Mouse (Mus musculus): ENCODE measurements at regions not wholly inside any gene's neighbourhood (a gene's known extent, or its start where the extent isn't known, plus 50 kb on each side); places are given as distances from the start of the nearest gene placed in this dataset.

DNA sequence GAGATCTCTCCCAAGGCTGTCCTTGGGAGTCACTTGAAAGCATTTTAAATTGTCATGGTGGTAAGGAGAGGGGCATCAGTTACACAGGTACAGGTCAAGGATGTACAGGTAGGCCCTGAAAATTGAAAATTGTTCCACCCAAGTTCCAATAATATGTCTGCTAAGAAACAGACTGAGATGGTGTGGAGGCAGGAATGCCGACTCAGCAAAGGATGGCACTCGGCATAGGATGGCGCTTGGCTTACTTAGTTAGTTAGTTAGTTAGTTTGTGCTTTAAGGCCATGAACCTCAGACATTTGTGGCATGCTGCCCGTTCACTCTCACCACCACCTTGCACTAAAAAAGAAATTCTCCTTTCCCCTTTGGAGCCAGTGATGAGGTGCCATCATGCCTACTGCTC, 78.9 kb downstream of the Zfp706 start:
- Histone ChIP-seq H3K9me3 (ENCODE audit: control insufficient read depth, low read length) (no peaks in the 10 kb centered on the region), H3K36me3 (ENCODE audit: control insufficient read depth, insufficient read depth, low read length) (no peaks in the 10 kb centered on the region), H3K4me3 (replicated peaks; ENCODE audit: low read length) (no peak overlapping the region), H3K27me3 (ENCODE audit: control insufficient read depth, insufficient read depth, low read length) (no peaks in the 10 kb centered on the region), H3K4me2 (replicated peaks; ENCODE audit: low read depth, low read length, severe bottlenecking) (no peak overlapping the region), H3K27ac (replicated peaks; ENCODE audit: low read depth, low read length) (no peak overlapping the region), H3K9ac (ENCODE audit: low read depth, low read length, severe bottlenecking) (no peak overlapping the region), H3K4me1 (ENCODE audit: control insufficient read depth, insufficient read depth, low read length) (no peaks in the 10 kb centered on the region)
- 94% methylated on average over 4 of the region's 4 CpGs for WGBS
- no peak for DNase-seq (ENCODE audit: low spot score)
- TF ChIP-seq POLR2A (IDR thresholded peaks at IDR 0.05; ENCODE audit: borderline replicate concordance, extremely low read depth, insufficient read depth, insufficient read length) = no peak
- ATAC-seq (ENCODE audit: low FRiP score, low read depth) = no peak

DNA sequence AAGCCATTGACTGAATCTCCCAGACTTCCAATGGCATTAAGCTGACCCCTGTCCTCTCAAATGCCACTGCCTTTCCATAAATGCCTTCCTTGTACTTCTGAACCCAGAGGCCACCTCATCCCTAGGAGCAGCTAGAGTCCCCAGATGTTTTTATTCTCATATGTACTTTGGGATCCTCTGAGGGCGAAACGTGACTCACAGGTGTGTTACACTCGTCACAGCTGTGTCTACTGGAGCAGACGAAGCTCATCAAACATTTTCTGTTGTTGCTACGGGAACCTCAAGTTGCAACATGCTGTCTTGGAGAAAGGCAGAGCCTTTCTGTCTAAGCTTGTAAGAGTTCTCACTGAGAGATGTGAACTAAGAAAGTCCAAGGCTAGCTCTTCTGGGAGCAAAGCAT, 80.1 kb downstream of the Zfp706 start:
- no peaks in the 10 kb centered on the region for H3K9me3 ChIP-seq (ENCODE audit: control insufficient read depth, low read length)
- H3K9ac ChIP-seq (ENCODE audit: low read depth, low read length, severe bottlenecking) = no peak overlapping the region
- H3K27ac ChIP-seq (replicated peaks; ENCODE audit: low read depth, low read length) = no peak overlapping the region
- no peak for TF ChIP-seq POLR2A (IDR thresholded peaks at IDR 0.05; ENCODE audit: borderline replicate concordance, extremely low read depth, insufficient read depth, insufficient read length)
- H3K4me1 ChIP-seq (ENCODE audit: control insufficient read depth, insufficient read depth, low read length) = no peaks in the 10 kb centered on the region
- WGBS = 62% methylated on average over 5 of the region's 5 CpGs
- H3K4me3 ChIP-seq (replicated peaks; ENCODE audit: low read length) = no peak overlapping the region
- ATAC-seq (ENCODE audit: low FRiP score, low read depth) (no peak), DNase-seq (ENCODE audit: low spot score) (no peak)
- no peaks in the 10 kb centered on the region for H3K36me3 ChIP-seq (ENCODE audit: control insufficient read depth, insufficient read depth, low read length)
- H3K4me2 ChIP-seq (replicated peaks; ENCODE audit: low read depth, low read length, severe bottlenecking) = no peak overlapping the region
- H3K27me3 ChIP-seq (ENCODE audit: control insufficient read depth, insufficient read depth, low read length) = no peaks in the 10 kb centered on the region

DNA sequence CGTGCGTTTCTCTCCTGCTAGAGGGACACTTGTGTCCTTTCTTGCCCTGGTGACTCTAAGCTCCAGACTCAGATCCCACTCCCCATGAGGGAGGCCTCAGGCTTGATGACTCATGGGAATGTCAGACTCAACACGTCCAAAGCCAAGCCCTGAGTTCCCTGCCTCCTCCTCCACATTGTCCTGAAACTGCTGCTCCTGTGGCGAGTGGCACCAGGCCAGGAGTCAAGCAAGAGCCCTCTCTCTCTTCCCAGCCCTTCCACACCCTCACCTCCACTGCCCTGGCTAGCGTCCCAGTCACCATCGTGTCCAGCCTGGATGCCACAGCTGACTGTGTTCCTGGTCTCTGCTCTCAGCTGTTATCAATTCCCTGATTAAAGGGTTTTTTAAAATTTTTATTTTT, 83.4 kb downstream of the Zfp706 start:
- Histone ChIP-seq H3K4me1 (ENCODE audit: control insufficient read depth, insufficient read depth, low read length) (no peaks in the 10 kb centered on the region), H3K27me3 (ENCODE audit: control insufficient read depth, insufficient read depth, low read length) (no peaks in the 10 kb centered on the region), H3K9ac (ENCODE audit: low read depth, low read length, severe bottlenecking) (no peak overlapping the region), H3K36me3 (ENCODE audit: control insufficient read depth, insufficient read depth, low read length) (no peaks in the 10 kb centered on the region), H3K27ac (replicated peaks; ENCODE audit: low read depth, low read length) (no peak overlapping the region), H3K4me2 (replicated peaks; ENCODE audit: low read depth, low read length, severe bottlenecking) (no peak overlapping the region), H3K4me3 (replicated peaks; ENCODE audit: low read length) (no peak overlapping the region), H3K9me3 (ENCODE audit: control insufficient read depth, low read length) (no peaks in the 10 kb centered on the region)
- TF ChIP-seq POLR2A (IDR thresholded peaks at IDR 0.05; ENCODE audit: borderline replicate concordance, extremely low read depth, insufficient read depth, insufficient read length) = no peak
- ATAC-seq (ENCODE audit: low FRiP score, low read depth) (no peak), DNase-seq (ENCODE audit: low spot score) (no peak)
- WGBS = 65% methylated on average over 6 of the region's 6 CpGs

DNA sequence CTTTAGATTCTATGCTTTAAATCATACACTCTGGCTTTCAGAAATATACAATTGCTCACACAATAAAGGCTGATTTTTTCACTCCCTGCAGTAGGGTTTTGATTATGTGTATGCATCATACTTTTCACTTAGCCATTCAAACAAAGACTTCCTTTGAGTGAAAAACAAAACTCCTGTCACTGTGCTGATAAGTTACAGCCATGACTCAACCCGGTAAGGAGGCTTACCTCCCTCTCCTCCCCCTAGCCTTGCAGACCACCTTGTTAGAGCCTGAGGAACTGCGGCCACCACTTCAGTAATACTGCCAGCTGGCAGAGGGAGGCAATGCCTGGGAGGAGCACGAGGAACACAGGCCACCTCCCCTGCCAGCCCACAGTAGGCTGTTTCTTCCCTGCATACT, 86.2 kb downstream of the Zfp706 start:
- H3K27me3 ChIP-seq (ENCODE audit: control insufficient read depth, insufficient read depth, low read length) = no peaks in the 10 kb centered on the region
- DNase-seq (ENCODE audit: low spot score) (no peak), ATAC-seq (ENCODE audit: low FRiP score, low read depth) (no peak)
- 23% methylated on average over 3 of the region's 3 CpGs for WGBS
- TF ChIP-seq POLR2A (IDR thresholded peaks at IDR 0.05; ENCODE audit: borderline replicate concordance, extremely low read depth, insufficient read depth, insufficient read length) = no peak
- H3K9me3 ChIP-seq (ENCODE audit: control insufficient read depth, low read length) = no peaks in the 10 kb centered on the region
- no peaks in the 10 kb centered on the region for H3K36me3 ChIP-seq (ENCODE audit: control insufficient read depth, insufficient read depth, low read length)
- no peak overlapping the region for H3K27ac ChIP-seq (replicated peaks; ENCODE audit: low read depth, low read length)
- H3K4me2 ChIP-seq (replicated peaks; ENCODE audit: low read depth, low read length, severe bottlenecking) = no peak overlapping the region
- no peaks in the 10 kb centered on the region for H3K4me1 ChIP-seq (ENCODE audit: control insufficient read depth, insufficient read depth, low read length)
- no peak overlapping the region for H3K4me3 ChIP-seq (replicated peaks; ENCODE audit: low read length)
- no peak overlapping the region for H3K9ac ChIP-seq (ENCODE audit: low read depth, low read length, severe bottlenecking)

DNA sequence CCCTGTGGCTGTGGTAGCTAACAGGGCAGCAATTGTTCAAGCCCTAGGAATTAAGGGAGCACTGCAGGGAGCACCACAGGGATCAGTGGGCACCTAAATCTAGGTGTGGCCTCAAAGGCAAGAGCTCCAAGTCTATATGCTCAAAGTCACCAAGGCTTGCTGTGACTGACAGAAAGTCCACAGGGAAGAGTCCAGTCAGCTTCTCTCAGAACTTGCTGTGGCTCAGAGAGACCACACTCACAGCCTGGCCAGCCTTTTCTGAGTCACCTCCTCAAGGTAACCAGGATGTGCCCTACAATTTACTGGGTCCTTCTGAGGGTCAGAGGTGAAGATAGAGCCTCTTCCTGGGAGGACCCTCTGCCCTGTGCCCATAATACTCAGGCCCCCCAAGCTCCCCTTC, 86.7 kb downstream of the Zfp706 start:
- no peaks in the 10 kb centered on the region for H3K4me1 ChIP-seq (ENCODE audit: control insufficient read depth, insufficient read depth, low read length)
- H3K27me3 ChIP-seq (ENCODE audit: control insufficient read depth, insufficient read depth, low read length) = no peaks in the 10 kb centered on the region
- H3K4me3 ChIP-seq (replicated peaks; ENCODE audit: low read length) = no peak overlapping the region
- H3K27ac ChIP-seq (replicated peaks; ENCODE audit: low read depth, low read length) = no peak overlapping the region
- no peak for TF ChIP-seq POLR2A (IDR thresholded peaks at IDR 0.05; ENCODE audit: borderline replicate concordance, extremely low read depth, insufficient read depth, insufficient read length)
- DNase-seq (ENCODE audit: low spot score) (no peak), ATAC-seq (ENCODE audit: low FRiP score, low read depth) (no peak)
- no peaks in the 10 kb centered on the region for H3K9me3 ChIP-seq (ENCODE audit: control insufficient read depth, low read length)
- H3K36me3 ChIP-seq (ENCODE audit: control insufficient read depth, insufficient read depth, low read length) = no peaks in the 10 kb centered on the region
- no peak overlapping the region for H3K4me2 ChIP-seq (replicated peaks; ENCODE audit: low read depth, low read length, severe bottlenecking)
- no peak overlapping the region for H3K9ac ChIP-seq (ENCODE audit: low read depth, low read length, severe bottlenecking)

DNA sequence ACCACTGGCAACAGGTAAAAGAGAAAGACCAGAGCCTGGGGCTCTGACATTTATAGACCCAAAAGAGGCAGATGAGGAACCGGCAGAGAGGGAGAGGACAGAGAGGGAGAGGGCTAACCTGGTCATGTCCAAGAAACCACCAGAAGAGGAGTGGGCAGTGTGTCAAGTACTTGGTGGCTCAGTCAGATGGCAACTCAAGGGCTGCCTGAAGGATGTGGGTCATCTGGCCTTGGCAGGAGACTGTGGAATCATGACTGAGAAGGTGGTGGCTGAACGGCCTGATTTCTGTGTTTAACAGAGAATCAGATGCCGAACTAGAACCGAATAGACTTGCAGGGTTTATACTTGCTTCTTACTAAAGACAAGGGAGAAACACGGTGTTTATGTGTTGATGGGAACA, 87.9 kb downstream of the Zfp706 start:
- Histone ChIP-seq H3K27ac (replicated peaks; ENCODE audit: low read depth, low read length) (no peak overlapping the region), H3K4me1 (ENCODE audit: control insufficient read depth, insufficient read depth, low read length) (no peaks in the 10 kb centered on the region), H3K36me3 (ENCODE audit: control insufficient read depth, insufficient read depth, low read length) (no peaks in the 10 kb centered on the region), H3K27me3 (ENCODE audit: control insufficient read depth, insufficient read depth, low read length) (no peaks in the 10 kb centered on the region), H3K4me2 (replicated peaks; ENCODE audit: low read depth, low read length, severe bottlenecking) (no peak overlapping the region), H3K9ac (ENCODE audit: low read depth, low read length, severe bottlenecking) (no peak overlapping the region), H3K9me3 (ENCODE audit: control insufficient read depth, low read length) (no peaks in the 10 kb centered on the region), H3K4me3 (replicated peaks; ENCODE audit: low read length) (no peak overlapping the region)
- no peak for ATAC-seq (ENCODE audit: low FRiP score, low read depth)
- no peak for DNase-seq (ENCODE audit: low spot score)
- WGBS = 87% methylated on average over 5 of the region's 5 CpGs
- TF ChIP-seq POLR2A (IDR thresholded peaks at IDR 0.05; ENCODE audit: borderline replicate concordance, extremely low read depth, insufficient read depth, insufficient read length) = no peak

All from limb, embryonic 14.5 days (tissue).